Mouse (Mus musculus) liver, embryonic 14.5 days (tissue): ENCODE data around the gene Wdr53.

Experiments
- CTCF ChIP-seq: IDR thresholded peaks from 2 replicates; pipeline ENCODE4 v1.5.1; 2016; ENCODE audit warnings: antibody characterized with exemption, low read depth, control low read depth
- EP300 ChIP-seq: IDR thresholded peaks from 2 replicates; pipeline ENCODE4 v1.6.1; 2016; ENCODE audit warnings: antibody characterized with exemption, low read depth

- TF ChIP-seq EP300 = no peak
- TF ChIP-seq CTCF = no peak
Observed at GRCm38 (mm10) chr16:32275830-32276229, 28.8 kb downstream of the Wdr53 start.
